Mouse (Mus musculus): ENCODE measurements around the gene Rassf5.
A peak's percentile ranks its signal among the peaks of the same experiment; 100 is the strongest.

Rassf5 gene

GRCm38 (mm10) chr1:131208081-131208480, 37.0 kb downstream of the Rassf5 start:
- ATAC-seq (ENCODE audit: low TSS enrichment): no peak

GRCm38 (mm10) chr1:131207531-131207930, 37.5 kb downstream of the Rassf5 start:
- ATAC-seq (ENCODE audit: low TSS enrichment): no peak

GRCm38 (mm10) chr1:131206342-131206741, 38.7 kb downstream of the Rassf5 start:
- ATAC-seq (ENCODE audit: low TSS enrichment): no peak

DNA sequence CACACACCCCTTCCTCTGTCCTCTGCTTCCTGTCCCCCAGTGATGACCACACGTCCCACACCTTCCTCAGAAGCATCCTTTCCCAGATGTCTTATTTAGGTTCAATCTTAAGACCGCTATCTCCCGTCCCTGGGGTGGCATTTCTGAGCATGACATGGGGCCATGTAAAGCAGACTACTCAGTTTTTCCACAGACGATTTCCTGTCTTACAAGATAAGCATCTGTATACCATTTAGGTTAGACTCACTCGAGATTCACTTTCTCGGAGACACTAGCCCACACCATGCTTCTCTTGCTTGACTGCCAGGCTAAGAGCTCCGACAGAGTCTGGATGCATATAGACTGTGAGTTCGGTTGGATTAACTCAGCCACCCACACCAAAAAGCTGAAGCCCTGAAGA, 40.6 kb downstream of the Rassf5 start:
- no peak for ATAC-seq (ENCODE audit: low TSS enrichment)

- no peak for ATAC-seq (ENCODE audit: low TSS enrichment)
Observed at GRCm38 (mm10) chr1:131201391-131201790, 43.7 kb downstream of the Rassf5 start.

- ATAC-seq (ENCODE audit: low TSS enrichment): no peak
Observed at GRCm38 (mm10) chr1:131200588-131200987, 44.5 kb downstream of the Rassf5 start.

DNA sequence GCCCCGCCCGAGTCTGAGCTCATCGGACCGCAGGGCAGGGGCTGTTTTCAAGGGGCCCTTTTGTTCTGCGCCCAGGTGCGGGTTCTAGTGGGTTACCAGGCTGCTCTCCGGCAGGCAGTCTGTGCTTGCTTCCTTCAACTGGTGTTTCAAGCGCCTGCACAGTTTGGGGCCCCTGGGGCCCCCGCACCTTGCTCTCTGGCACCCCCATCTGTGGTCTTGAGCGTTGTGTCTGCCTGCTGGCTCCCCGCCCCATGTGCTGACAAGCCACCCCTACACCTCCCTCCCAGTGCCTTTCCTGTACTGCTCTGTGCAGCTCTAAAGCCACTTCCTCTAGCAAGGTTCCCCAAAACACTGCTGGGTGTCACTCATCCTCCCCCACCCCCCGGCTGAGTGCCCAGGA, 45.1 kb downstream of the Rassf5 start:
- peak; percentile 21; the same call in 1 of the 2 replicates for ATAC-seq (ENCODE audit: low TSS enrichment)

DNA sequence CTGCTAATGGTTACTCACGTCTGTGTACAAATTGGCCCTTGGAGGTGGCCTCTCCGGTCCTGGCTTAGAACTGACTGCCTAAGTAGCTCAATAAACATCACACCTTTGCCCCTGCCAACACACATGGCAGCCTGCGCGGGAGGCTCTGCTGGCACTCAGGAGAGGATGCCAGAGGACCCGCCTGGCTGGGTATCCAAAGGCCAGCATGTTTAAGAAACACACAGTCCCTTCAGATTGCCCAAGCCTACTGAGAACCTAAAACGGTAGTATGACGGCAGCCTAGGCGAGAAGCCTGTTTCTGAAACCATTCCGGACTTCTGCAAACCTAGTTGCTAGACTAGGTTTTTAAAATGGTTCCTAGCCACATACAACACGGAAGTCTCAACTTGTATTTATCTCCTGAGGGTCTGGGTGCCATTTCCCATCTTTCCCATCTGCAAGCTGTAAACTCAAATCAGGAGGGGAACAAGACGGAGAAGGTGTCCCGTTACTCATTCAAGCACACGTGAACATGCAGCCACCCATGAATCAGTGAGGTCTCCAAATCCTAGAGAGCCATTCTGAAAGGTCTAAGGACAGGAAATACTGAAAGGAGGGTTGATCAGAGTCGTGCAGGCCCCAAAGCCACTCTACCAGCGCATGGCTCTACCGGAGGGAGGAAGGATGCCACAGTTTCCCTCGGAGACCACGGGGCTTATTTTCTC, 45.8 kb downstream of the Rassf5 start:
- no peak for ATAC-seq (ENCODE audit: low TSS enrichment)

DNA sequence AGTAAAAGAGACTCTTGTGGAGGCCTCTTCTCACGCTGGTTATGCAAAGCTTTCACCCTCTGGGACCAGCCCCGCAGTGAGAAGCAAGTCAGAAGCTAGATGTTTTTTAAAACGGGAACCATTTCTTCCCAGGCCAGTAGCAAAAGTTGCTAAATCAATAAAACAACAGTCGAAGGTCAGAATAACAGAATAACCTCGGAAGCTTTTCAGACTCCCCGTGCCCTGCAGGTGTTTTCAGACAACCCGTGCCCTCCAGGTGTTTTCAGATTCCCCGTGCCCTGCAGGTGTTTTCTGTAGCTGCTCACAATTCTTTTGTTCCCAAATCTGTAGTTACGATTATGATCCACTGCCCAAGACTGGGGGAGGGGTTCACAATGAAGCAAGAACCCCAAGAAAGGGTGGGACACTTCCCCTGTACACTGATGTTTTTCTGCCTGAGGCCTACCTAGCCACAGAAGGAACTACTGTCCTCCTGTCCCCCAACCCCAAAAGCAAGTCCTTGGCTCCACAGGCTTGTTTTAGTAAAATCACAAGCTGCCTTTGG, 46.6 kb downstream of the Rassf5 start:
- no peak for ATAC-seq (ENCODE audit: low TSS enrichment)

DNA sequence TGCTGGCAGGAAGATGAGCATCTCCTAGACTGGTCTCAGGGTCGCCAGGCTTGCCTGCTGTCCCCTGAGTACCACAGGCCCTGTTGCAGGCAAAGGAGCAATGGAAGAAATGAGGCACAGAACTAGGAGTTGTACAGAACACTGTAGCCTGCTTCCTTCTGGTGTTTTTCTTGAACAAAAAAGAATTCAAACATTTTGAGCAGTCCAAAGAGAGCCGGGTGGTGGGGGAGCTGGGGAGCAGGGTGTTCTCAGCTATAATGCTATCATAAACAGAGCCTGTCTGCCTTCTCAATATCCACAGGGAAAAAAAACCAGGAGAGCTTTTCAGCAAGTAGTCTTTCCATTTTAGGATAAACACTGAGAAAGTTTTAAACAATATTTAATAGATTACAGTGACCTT, 49.0 kb downstream of the Rassf5 start:
- peak; percentile 38; the same call in 1 of the 2 replicates for ATAC-seq (ENCODE audit: low TSS enrichment)

- ATAC-seq (ENCODE audit: low TSS enrichment): no peak
Observed at GRCm38 (mm10) chr1:131195653-131196052, 49.4 kb downstream of the Rassf5 start.

DNA sequence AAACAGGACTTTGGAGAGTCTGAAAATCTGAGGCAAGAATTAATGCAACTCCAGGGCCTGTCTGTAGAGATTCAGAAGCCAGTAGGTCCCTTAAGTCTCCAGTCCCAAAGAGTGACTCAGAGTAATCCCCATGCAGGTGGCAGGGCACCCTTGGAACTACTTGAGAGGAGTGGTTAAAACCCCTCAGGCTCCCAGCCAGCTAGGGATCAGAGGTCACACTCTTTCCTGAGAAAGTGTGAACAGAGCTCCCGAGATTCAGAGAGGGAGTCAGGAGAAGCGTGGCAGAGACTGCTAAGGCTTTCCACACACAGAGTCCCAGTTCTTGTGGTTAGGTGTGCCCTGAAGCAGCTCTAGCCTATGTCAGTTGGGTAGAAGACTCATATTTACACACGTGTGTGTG, 51.3 kb downstream of the Rassf5 start:
- ATAC-seq (ENCODE audit: low TSS enrichment): no peak

- no peak for ATAC-seq (ENCODE audit: low TSS enrichment)
Observed at GRCm38 (mm10) chr1:131188655-131189054, 56.4 kb downstream of the Rassf5 start.

GRCm38 (mm10) chr1:131187856-131188255, 57.2 kb downstream of the Rassf5 start:
- ATAC-seq (ENCODE audit: low TSS enrichment): no peak

- no peak for ATAC-seq (ENCODE audit: low TSS enrichment)
Observed at GRCm38 (mm10) chr1:131186995-131187394, 58.1 kb downstream of the Rassf5 start.

- ATAC-seq (ENCODE audit: low TSS enrichment): peak; percentile 60
Observed at GRCm38 (mm10) chr1:131185821-131186506, 59.1 kb downstream of the Rassf5 start.

- no peak for ATAC-seq (ENCODE audit: low TSS enrichment)
Observed at GRCm38 (mm10) chr1:131184956-131185660, 60.0 kb downstream of the Rassf5 start.

DNA sequence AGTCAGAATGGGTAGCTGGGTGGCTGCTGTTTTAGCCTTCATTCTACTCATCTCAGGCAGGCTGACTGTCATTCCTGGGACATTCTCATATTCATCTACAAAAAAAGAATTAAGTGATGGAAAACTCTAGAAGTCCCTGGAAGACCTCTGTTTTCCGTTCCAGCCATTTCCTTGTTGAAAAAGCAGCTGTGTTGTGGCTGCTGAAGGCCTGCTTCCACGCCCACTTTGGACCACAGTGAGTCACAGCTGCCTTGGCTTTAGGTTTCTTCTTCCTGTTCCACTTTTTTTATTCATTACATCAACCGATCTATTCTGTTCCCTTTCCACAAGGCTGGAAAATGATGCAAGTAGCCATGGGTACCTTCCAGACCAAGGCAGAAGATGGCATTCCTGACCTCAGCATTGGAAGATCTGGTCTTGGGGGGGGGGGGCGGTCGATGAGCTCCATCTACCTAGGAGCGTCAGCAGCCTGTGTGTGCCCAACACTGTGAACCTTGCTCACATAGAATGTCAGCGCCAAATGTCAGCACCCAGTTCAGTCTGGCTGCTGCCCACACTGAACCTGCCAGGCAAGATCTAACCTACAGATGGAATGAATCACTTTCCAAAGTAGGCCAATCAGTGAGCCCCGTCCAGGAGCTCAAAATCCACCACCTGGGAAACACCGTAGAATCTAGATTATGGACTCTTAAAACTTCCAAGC, 60.7 kb downstream of the Rassf5 start:
- peak; percentile 33 for ATAC-seq (ENCODE audit: low TSS enrichment)

- ATAC-seq (ENCODE audit: low TSS enrichment): no peak
Observed at GRCm38 (mm10) chr1:131183201-131183600, 61.9 kb downstream of the Rassf5 start.

DNA sequence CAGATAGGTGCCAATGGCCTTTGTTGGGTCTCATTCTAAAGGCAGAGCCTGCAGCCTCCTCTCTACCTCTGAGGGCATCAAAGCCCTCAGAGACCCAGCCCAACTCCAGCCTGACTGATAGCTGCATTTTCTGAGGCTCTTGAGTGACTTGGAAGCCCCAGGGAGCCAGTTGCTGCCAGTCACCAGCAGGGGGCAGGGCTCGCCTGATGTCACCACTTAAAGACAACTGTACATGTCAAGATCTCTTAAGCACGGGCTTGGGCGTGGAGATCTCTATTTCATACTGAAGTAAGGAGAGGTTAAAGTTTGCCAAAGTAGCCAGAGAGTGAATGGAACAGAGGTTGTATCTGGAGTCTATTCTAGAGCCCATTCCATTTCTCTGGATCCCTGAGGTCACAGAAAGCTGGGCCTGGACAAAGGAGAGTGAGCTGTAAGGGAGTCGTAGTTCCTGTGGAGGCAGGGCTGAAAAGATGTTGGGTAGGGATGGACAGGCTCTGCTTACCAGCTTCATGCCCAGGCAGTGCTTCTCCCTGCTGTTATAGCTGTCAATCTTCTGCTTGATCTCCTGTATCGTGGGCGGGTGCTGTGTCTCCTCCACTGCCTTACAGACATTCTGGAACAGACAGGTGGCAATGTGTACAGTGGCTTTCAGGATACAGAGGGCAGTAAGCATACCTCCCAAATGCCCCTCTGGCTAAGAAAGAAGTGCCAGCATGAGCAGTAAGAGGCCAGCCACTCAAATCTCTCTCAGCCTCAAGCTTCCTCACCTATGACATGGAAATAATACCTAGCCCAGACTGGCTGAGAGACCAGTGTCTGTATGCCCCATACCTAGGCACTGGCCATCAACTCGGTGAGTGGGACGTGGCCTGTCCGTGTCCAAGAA, 63.2 kb downstream of the Rassf5 start:
- peak; percentile 38 for ATAC-seq (ENCODE audit: low TSS enrichment)

- no peak for ATAC-seq (ENCODE audit: low TSS enrichment)
Observed at GRCm38 (mm10) chr1:131180386-131180785, 64.7 kb downstream of the Rassf5 start.
